ENCODE assay signal across 8 mouse cellular contexts in the genomic region with DNA sequence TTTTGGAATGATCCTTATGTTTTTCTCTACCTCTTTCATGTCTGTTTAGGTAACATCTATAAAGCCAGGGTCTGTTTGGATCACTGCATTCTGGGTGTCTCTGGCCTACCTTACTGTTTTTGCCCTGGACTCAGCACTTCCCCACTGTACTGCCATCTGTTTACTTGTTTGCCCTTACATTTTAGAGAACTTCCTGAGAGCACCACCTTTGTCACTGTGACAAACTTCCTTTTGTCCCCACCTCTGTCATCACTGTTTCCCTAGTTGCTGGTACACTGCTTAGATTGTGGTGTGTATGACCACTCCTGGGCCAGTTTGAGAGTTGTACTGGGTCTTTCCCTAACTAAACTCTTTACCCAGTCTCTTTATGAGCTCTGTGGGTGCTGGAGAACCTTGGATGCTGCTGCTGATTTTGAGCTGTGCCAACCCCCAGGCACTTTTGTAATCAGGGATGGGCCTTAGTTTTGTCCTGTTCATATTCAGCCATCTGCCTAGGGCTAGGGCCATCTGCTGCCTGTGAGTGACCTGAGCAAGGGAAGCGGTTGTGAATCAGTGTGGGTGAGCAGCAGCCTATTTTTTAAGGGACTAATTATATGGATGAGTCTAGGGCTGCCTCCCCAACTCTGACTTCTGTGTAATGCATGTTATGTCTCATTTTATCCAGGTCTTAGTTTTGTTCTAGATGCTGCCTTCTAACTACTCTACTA. TPM values are rescaled to one million over a fixed set of nuclear protein-coding genes. Genes with fewer than 3 reads are reported as not detected.
DNase-seq lines count a peak whose midpoint lies in the region; ATAC-seq and TF ChIP-seq lines count a peak whose summit lies in the region.
"Had no signal": no experiment of that assay in that cellular context is flagged by ENCODE, and none has a peak within 500 bp of the region (broad histone marks: within the 10 kb centered on the region; RNA-seq: fewer than 3 reads in every experiment).

No protein-coding gene starts in this region.

- 0 out of 2 replicates have a peak, but pooled peaks have one; percentile 39 for ATAC-seq in hindbrain, embryonic 13.5 days (ENCODE audit: low FRiP score)

- no peak overlapping the region for H3K9ac ChIP-seq in hindbrain, embryonic 13.5 days
- H3K9ac ChIP-seq: limb, embryonic 15.5 days had no signal

- H3K4me1 ChIP-seq in hindbrain, embryonic 13.5 days (replicated peaks) = peaks cover 36% of the 10 kb centered on the region
- H3K4me1 ChIP-seq in limb, embryonic 10.5 days = peaks cover 14% of the 10 kb centered on the region

- peak overlapping the region; percentile 41; the same call in 1 of the 2 replicates for H3K27ac ChIP-seq in left cerebral cortex, adult 2 months
- H3K27ac ChIP-seq in hindbrain, embryonic 13.5 days = peak overlapping the region; percentile 75; the same call in 1 of the 2 replicates
- no peak overlapping the region for H3K27ac ChIP-seq in limb, embryonic 10.5 days
- H3K27ac ChIP-seq: limb, embryonic 15.5 days had no signal

- intact Hi-C loops in left cerebral cortex, adult 2 months (cut with DNase I) = no loop called here
- intact Hi-C loops in left cerebral cortex, postnatal 14 days (cut with DNase I) = loop anchor here (5.0 kb wide), 1 partner anchor 46 kb away; no protein-coding TSS in a partner anchor

- H3K79me2 ChIP-seq in myocyte (ENCODE audit: control insufficient read depth, insufficient read depth) = peaks cover 99% of the 10 kb centered on the region

- H3ac ChIP-seq in myocyte (ENCODE audit: control insufficient read depth, insufficient read length) = no peak overlapping the region

- no peak overlapping the region for H3K4me3 ChIP-seq in left cerebral cortex, adult 2 months
- no peak overlapping the region for H3K4me3 ChIP-seq in hindbrain, embryonic 13.5 days
- no peak overlapping the region for H3K4me3 ChIP-seq in myocyte
- no peak overlapping the region for H3K4me3 ChIP-seq in limb, embryonic 10.5 days
- H3K4me3 ChIP-seq: limb, embryonic 15.5 days had no signal

- no peaks in the 10 kb centered on the region for H3K9me3 ChIP-seq in hindbrain, embryonic 13.5 days
- H3K9me3 ChIP-seq in limb, embryonic 10.5 days (replicated peaks) = no peaks in the 10 kb centered on the region
- H3K9me3 ChIP-seq: limb, embryonic 15.5 days had no signal

- H3K27me3 ChIP-seq in hindbrain, embryonic 13.5 days = no peaks in the 10 kb centered on the region
- H3K27me3 ChIP-seq in myocyte (ENCODE audit: control insufficient read depth, insufficient read depth, insufficient read length) = no peaks in the 10 kb centered on the region
- no peaks in the 10 kb centered on the region for H3K27me3 ChIP-seq in limb, embryonic 10.5 days (ENCODE audit: low read depth, poor library complexity, severe bottlenecking)
- H3K27me3 ChIP-seq: limb, embryonic 15.5 days had no signal

- H3K4me2 ChIP-seq in hindbrain, embryonic 13.5 days = no peak overlapping the region
- peak overlapping the region; percentile 31 for H3K4me2 ChIP-seq in myocyte (ENCODE audit: low read depth)
- H3K4me2 ChIP-seq: limb, embryonic 15.5 days had no signal

- no peak for TF ChIP-seq POLR2A in myocyte (IDR thresholded peaks at IDR 0.05; ENCODE audit: insufficient read length, low read depth)

- H3K36me3 ChIP-seq in hindbrain, embryonic 13.5 days = no peaks in the 10 kb centered on the region
- no peaks in the 10 kb centered on the region for H3K36me3 ChIP-seq in myocyte (ENCODE audit: control insufficient read depth, insufficient read depth)
- no peaks in the 10 kb centered on the region for H3K36me3 ChIP-seq in limb, embryonic 10.5 days
- H3K36me3 ChIP-seq: limb, embryonic 15.5 days had no signal

- 22% methylated on average over 1 of the region's 1 CpGs for WGBS in hindbrain, embryonic 13.5 days
- 79% methylated on average over 1 of the region's 1 CpGs for WGBS in limb, embryonic 10.5 days

- peak in 1 of 2 experiments; percentile 32 for DNase-seq in left cerebral cortex, adult 2 months (ENCODE audit: extremely low spot score in 1 of 2, low spot score in 2 of 2)
- DNase-seq in left cerebral cortex, postnatal 14 days (ENCODE audit: low spot score in 2 of 2) = no peak
- DNase-seq in cerebellum, adult 11-12 months = peak; percentile 95
- no peak for DNase-seq in limb, embryonic 10.5 days (ENCODE audit: low spot score)
- no peak for DNase-seq in spleen, adult 12 weeks (ENCODE audit: low spot score)

- no peak for TF ChIP-seq CTCF in left cerebral cortex, adult 2 months (IDR thresholded peaks at IDR 0.05)

TF ChIP-seq in myocyte, 11 proteins besides CTCF, POLR2A, EP300 and RAD21:
- TF ChIP-seq REST (IDR thresholded peaks at IDR 0.05; ENCODE audit: insufficient read depth, insufficient read length) (no peak), POLR2AphosphoS2 (IDR thresholded peaks at IDR 0.05; ENCODE audit: insufficient read length, low read depth) (no peak), SRF (IDR thresholded peaks at IDR 0.05; ENCODE audit: control insufficient read depth, insufficient read length, low read depth) (no peak), USF1 (IDR thresholded peaks at IDR 0.05; ENCODE audit: low read depth) (no peak), CEBPB (IDR thresholded peaks at IDR 0.05; ENCODE audit: insufficient read depth, poor library complexity, severe bottlenecking) (no peak), TCF12 (IDR thresholded peaks at IDR 0.05; ENCODE audit: insufficient read depth, poor library complexity, severe bottlenecking) (no peak), MYOG (IDR thresholded peaks at IDR 0.05; ENCODE audit: control insufficient read depth in 1 of 3, insufficient read depth in 1 of 3, insufficient read length in 2 of 3, low read depth in 2 of 3) (no peak), TCF3 (IDR thresholded peaks at IDR 0.05; ENCODE audit: insufficient read length, low read depth) (no peak), MYOD1 (IDR thresholded peaks at IDR 0.05; ENCODE audit: control insufficient read depth in 1 of 3, insufficient read length in 2 of 3, low read depth in 2 of 3) (no peak), E2F4 (IDR thresholded peaks at IDR 0.05; ENCODE audit: insufficient read depth) (no peak), MAX (IDR thresholded peaks at IDR 0.05; ENCODE audit: low read depth) (no peak)

RNA-seq across cellular contexts. Expression of a gene that starts 26.2 kb away (rescaled TPM):
- total RNA-seq in left cerebral cortex, adult 2 months (2021) = 10 to 100 TPM; 37.0 TPM
- 10 to 100 TPM; 27.0 to 29.5 TPM for total RNA-seq in left cerebral cortex, postnatal 14 days (2021)
- polyA plus RNA-seq in hindbrain, embryonic 13.5 days (2015; fragmentation: Nextera tagmentation; extraction: Ambion mirVana) = 11.4 and 12.8 TPM in 2 replicates
- 64.0 TPM for polyA plus RNA-seq in myocyte (2012; fragmentation: generic; extraction: Trizol)
- polyA plus RNA-seq in limb, embryonic 10.5 days (2016; fragmentation: Nextera tagmentation; extraction: Ambion mirVana) = 10.0 and 12.0 TPM in 2 replicates

RNA-seq across cellular contexts. Expression of a gene that starts 56.0 kb away (rescaled TPM):
- total RNA-seq in left cerebral cortex, adult 2 months (2021) = 10 to 100 TPM; 11.6 to 15.3 TPM
- 10 to 100 TPM; 17.0 to 18.1 TPM for total RNA-seq in left cerebral cortex, postnatal 14 days (2021)
- polyA plus RNA-seq in hindbrain, embryonic 13.5 days (2015; fragmentation: Nextera tagmentation; extraction: Ambion mirVana) = 3.8 and 4.0 TPM in 2 replicates
- not detected for polyA plus RNA-seq in myocyte (2012; fragmentation: generic; extraction: Trizol)
- 0.04 and 0.06 TPM in 2 replicates for polyA plus RNA-seq in limb, embryonic 10.5 days (2016; fragmentation: Nextera tagmentation; extraction: Ambion mirVana)
